Mouse (Mus musculus) liver, embryonic 13.5 days (tissue): Measurements from ENCODE around the gene Elmo2. TPM values are rescaled to one million over a fixed set of nuclear protein-coding genes. Genes with fewer than 3 reads are reported as not detected.

Source experiments
- ATAC-seq: fragments of 200-750 bp; cut with Nextera tagmentation; 2 replicates; pipeline ENCODE4 v1.8.0; 2017; ENCODE audit warnings: low read depth, mild to moderate bottlenecking, moderate number of reproducible peaks, moderate library complexity
- DNase-seq: peaks from one replicate; pipeline ENCODE4 v3.0.0; 2022
- H3K27ac ChIP-seq: fragments of 300-500 bp; sonication (generic); 2 replicates; pipeline ENCODE4 v1.5.1; 2015; ENCODE audit warnings: moderate library complexity, mild to moderate bottlenecking, inconsistent platforms
- H3K27me3 ChIP-seq: fragments of 300-500 bp; sonication (generic); 2 replicates; pipeline ENCODE4 v1.6.1; 2015; ENCODE audit warnings: mild to moderate bottlenecking, inconsistent platforms
- H3K36me3 ChIP-seq: fragments of 300-500 bp; sonication (generic); 2 replicates; pipeline ENCODE4 v1.6.1; 2015; ENCODE audit warnings: mild to moderate bottlenecking, inconsistent platforms
- H3K4me1 ChIP-seq: fragments of 300-500 bp; sonication (generic); replicated peaks from 2 replicates; pipeline ENCODE4 v1.6.1; 2015; ENCODE audit warnings: inconsistent platforms
- H3K4me2 ChIP-seq: fragments of 300-500 bp; sonication (generic); 2 replicates; pipeline ENCODE4 v1.6.1; 2015; ENCODE audit warnings: inconsistent platforms, mild to moderate bottlenecking, moderate library complexity
- H3K4me3 ChIP-seq: fragments of 300-500 bp; sonication (generic); replicated peaks from 2 replicates; pipeline ENCODE4 v1.5.1; 2015; ENCODE audit warnings: mild to moderate bottlenecking, inconsistent platforms
- H3K9ac ChIP-seq: fragments of 300-500 bp; sonication (generic); 2 replicates; pipeline ENCODE4 v1.6.1; 2015; ENCODE audit warnings: mild to moderate bottlenecking, inconsistent platforms
- H3K9me3 ChIP-seq: fragments of 300-500 bp; sonication (generic); replicated peaks from 2 replicates; pipeline ENCODE4 v1.6.1; 2016; ENCODE audit warnings: inconsistent platforms
- WGBS: fragments of 180-500 bp; shearing (Covaris S2); methylation state at CpG from one replicate; pipeline ENCODE4 v1.1.7; 2015; ENCODE audit not compliant: insufficient replicate concordance; 5-methylcytosine and 5-hydroxymethylcytosine counted together
- polyA plus RNA-seq: library from polyadenylated mRNA; unstranded; fragments of >200 nt; fragmentation: Nextera tagmentation; extraction: Ambion mirVana; gene quantifications from 2 replicates; pipeline ENCODE4 v1.2.1, GENCODE M21; 2015

Gene Elmo2
- polyA plus RNA-seq, 1 experiment from 2014 or later = 14.2 TPM

DNA sequence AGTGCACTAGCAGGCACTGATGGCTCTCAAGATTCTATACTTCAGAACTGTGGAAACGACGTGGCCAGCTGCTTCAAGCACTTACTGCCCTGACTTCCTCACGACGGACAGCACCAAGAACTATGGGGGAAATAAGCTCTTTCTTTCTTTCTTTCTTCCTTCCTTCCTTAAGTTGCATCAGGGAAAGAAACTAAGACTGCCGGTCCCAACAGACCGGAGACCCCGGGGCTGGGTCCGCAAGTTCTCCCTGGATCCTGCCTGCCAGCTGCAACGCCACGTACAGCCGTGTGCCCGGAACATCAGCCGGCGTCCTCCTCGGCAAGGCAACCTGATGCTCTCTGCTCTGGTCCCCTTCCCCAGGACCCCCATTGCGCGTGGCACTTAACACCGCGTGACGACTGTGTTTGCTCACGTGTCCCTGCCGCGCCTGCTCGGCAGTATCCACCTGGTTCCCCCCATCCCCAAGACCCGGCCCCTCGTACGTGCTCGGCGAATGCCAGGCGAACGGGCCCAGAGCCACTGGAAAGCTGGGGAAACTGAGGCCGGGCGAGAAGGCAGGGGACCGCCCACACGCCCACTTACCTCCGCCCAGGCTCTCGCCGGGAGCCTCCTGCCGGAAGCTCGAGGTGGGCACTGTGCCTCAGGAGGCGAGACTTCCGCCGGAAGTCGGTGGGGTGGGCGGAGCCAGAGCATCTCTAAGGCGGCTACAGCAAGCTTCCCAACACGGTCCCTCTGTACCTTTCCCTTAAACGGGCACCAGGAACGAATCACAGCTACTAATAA is 38.9 kb downstream of the Elmo2 start, which contains the start of gene Slc35c2:
Gene Slc35c2, minus strand, starts transcription at position 668 of the 783 bp plus-strand sequence.
- peak within 1 kb of the TSS; percentile 82 for H3K9ac ChIP-seq
- no peaks in the 10 kb centered on the region for H3K9me3 ChIP-seq
- WGBS = under 1% methylated on average over 49 of the region's 49 CpGs
- peak within 1 kb of the TSS; percentile 97 for H3K4me2 ChIP-seq
- peak within 1 kb of the TSS; percentile 67 for H3K27ac ChIP-seq
- peaks cover 46% of the 10 kb centered on the region for H3K4me1 ChIP-seq
- no peaks in the 10 kb centered on the region for H3K27me3 ChIP-seq
- DNase-seq = peak; percentile 79
- H3K36me3 ChIP-seq = peaks cover 28% of the 10 kb centered on the region
- H3K4me3 ChIP-seq = peak within 1 kb of the TSS; percentile 83
- peak; percentile 84 for ATAC-seq

DNA sequence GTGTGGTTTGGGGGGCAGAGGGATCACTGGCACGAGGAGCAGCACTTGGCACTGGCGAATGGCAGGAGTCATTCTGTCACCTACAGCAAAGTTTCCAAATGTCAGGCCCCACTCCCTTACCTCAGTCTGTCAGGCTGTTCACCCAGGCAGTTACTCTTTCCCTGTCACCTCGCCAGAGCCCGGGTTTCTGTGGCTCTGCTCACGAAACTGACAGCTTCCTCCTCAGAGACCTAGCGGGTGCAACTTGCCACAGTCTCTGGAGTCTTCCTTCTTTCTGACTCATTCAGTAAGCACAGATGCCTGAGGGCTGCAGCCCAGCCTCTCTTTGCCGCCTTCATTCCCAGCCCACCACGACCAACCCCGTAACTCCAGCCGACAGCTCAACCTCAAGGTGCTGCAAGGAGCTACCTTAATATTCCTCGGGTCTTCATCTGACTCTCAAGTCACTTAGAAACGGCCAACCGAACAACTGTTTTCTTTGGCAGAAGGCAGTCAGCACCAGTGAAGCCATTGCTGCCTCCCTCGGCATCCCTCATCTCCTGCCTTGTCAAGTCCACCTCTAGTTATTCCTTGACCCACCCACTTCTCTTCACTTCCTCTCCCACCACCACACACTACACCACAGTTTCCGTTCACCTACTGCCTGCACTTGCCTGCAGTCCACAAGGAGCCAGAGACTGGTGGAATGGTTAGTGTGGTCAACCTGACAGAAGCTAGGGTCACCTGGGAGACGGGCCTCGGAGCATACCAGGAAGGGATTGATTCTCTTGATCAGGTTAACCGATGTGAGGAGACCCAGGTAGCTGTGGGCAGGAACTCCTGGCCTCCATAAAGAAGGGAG is 39.7 kb downstream of the Elmo2 start:
- peak overlapping the region; percentile 82 for H3K9ac ChIP-seq
- WGBS = 28% methylated on average over 18 of the region's 18 CpGs
- H3K27ac ChIP-seq = peak overlapping the region; percentile 67
- peaks cover 46% of the 10 kb centered on the region for H3K4me1 ChIP-seq
- H3K4me2 ChIP-seq = peak overlapping the region; percentile 97
- peak overlapping the region; percentile 83 for H3K4me3 ChIP-seq
- DNase-seq = no peak
- no peaks in the 10 kb centered on the region for H3K27me3 ChIP-seq
- ATAC-seq = no peak
- H3K9me3 ChIP-seq = no peaks in the 10 kb centered on the region
- H3K36me3 ChIP-seq = peaks cover 28% of the 10 kb centered on the region

DNA sequence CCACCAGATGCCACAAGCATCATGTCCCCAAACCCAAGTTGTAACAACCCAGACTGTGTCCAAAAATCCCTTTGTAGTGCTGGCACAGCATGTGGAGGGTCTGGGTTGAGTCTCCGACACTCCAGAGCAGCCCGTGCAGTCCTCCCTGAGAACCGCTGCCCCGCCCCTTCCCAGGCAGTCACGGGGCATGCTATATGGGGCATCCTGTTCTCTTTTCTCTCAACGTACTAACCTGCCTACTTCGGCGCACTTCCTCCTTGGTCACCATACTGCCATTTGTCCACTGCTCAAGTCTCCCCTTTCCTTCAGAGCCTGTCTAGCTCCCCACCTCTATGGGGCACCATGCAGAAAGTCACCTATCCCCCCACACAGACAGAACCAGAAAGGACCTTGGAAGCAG is 40.7 kb downstream of the Elmo2 start:
- peak overlapping the region; percentile 83 for H3K4me3 ChIP-seq
- 37% methylated on average over 8 of the region's 8 CpGs for WGBS

DNA sequence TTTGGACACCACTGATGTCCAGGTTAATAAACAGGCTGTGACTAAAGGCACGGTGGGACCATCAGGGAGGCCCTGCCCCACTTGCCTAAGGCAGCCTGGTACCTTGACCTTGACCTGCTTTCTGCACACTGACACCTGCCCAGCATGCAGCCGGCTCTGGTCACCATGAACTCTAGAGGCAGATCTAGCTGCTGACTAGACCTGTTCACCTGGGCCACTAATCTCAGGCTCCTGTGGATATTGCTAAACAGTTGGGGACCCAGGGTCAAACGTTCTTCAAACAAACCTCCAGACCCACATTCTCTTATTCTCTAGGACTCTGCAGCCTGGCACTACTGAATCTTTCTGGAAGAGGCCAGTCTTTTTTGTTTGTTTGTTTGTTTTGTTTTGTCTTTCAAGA is 41.2 kb downstream of the Elmo2 start:
- ATAC-seq (peak; percentile 25), DNase-seq (no peak)
- Histone ChIP-seq H3K36me3 (peaks cover 35% of the 10 kb centered on the region), H3K4me3 (no peak overlapping the region), H3K27ac (peak overlapping the region; percentile 29; the same call in 1 of the 2 replicates), H3K27me3 (no peaks in the 10 kb centered on the region), H3K9ac (peak overlapping the region; percentile 6; the same call in 1 of the 2 replicates), H3K9me3 (no peaks in the 10 kb centered on the region), H3K4me1 (peaks cover 46% of the 10 kb centered on the region), H3K4me2 (peak overlapping the region; percentile 97; the same call in 1 of the 2 replicates)
- WGBS = 70% methylated on average over 3 of the region's 3 CpGs

More for the DNA sequence above, 40.7 kb downstream of the Elmo2 start:
- Histone ChIP-seq H3K9me3 (no peaks in the 10 kb centered on the region), H3K4me1 (peaks cover 46% of the 10 kb centered on the region), H3K27ac (peak overlapping the region; percentile 67), H3K4me2 (peak overlapping the region; percentile 97), H3K36me3 (peaks cover 34% of the 10 kb centered on the region), H3K27me3 (no peaks in the 10 kb centered on the region), H3K9ac (peak overlapping the region; percentile 82; the same call in 1 of the 2 replicates)
- DNase-seq (no peak), ATAC-seq (no peak)

DNA sequence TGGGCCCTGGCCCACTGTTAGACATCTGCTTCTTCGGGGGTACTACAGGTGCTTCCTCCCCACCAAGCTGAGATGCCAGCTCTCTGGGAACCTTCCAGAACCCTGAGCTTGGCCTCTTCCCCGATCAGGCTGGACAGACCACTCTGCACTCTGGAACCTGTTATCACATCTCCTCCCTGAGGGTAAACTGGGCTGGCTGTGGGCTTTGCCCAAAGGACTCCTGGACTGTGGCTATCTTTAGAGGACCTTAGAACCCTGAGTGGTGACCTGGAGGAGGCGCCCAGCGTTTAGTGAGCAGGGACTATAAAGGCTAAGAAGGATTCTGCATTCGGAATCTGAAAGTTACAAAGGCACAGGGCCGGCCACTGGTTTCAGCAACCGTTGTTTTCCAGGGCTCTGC is 41.9 kb downstream of the Elmo2 start:
- Histone ChIP-seq H3K4me2 (no peak overlapping the region; the same call in 1 of the 2 replicates), H3K27me3 (no peaks in the 10 kb centered on the region), H3K36me3 (peaks cover 32% of the 10 kb centered on the region), H3K27ac (peak overlapping the region; percentile 29; the same call in 1 of the 2 replicates), H3K4me3 (no peak overlapping the region), H3K4me1 (peaks cover 46% of the 10 kb centered on the region), H3K9ac (no peak overlapping the region), H3K9me3 (no peaks in the 10 kb centered on the region)
- WGBS = 73% methylated on average over 7 of the region's 7 CpGs
- ATAC-seq (no peak), DNase-seq (no peak)

DNA sequence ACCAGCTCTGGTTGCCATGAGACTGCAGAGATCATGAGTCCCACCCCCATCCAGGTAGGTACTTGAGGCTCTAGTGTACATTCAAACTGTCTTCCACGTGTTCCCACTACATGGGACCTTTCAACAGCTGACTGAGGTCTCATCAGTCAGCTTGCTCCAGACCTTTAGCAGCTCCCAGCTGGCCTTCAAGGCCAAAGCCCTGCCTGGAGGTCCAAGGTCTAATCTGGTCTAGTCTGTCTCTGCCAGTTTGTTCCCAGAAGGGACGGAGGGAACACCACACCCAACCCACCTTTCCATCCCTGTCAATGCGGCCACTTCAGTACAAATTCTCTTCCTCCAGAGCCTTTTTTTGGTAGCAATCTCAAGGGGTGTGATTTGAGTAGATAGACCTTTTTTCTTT is 42.6 kb downstream of the Elmo2 start:
- Histone ChIP-seq H3K4me3 (no peak overlapping the region), H3K36me3 (peaks cover 39% of the 10 kb centered on the region), H3K9ac (no peak overlapping the region), H3K4me1 (peaks cover 45% of the 10 kb centered on the region), H3K27ac (no peak overlapping the region), H3K27me3 (no peaks in the 10 kb centered on the region), H3K9me3 (no peaks in the 10 kb centered on the region), H3K4me2 (no peak overlapping the region)
- DNase-seq (no peak), ATAC-seq (no peak)
- 70% methylated on average over 3 of the region's 3 CpGs for WGBS

DNA sequence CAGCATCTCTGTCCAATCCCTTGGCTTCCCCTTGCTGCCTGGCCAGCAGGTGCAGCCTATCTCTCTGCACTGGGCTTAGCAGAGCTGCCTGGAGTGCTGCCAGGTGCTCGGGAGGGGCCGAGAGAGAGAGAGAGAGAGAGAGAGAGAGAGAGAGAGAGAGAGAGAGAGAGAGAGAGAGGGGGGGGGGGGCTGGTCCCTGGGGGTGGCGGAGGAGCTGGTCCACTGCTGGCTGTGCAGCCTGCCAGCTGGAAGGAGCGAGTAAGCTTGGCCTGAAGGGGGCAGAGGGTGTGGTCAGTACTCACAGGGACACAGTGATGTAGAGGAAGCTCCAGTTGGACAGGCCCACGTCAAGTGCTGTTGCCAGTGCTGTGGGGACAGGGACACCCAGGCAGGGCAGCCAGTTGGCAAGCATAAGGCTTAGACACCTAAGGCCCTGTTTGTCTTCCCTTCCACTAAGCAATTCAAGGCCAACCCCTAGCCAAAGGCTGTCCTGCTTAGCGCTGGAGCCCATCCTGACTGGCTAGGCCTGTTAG is 44.4 kb downstream of the Elmo2 start:
- Histone ChIP-seq H3K4me3 (no peak overlapping the region), H3K4me1 (peaks cover 31% of the 10 kb centered on the region), H3K4me2 (no peak overlapping the region), H3K27me3 (no peaks in the 10 kb centered on the region), H3K9me3 (no peaks in the 10 kb centered on the region), H3K36me3 (peaks cover 56% of the 10 kb centered on the region), H3K27ac (no peak overlapping the region), H3K9ac (no peak overlapping the region)
- WGBS = 70% methylated on average over 5 of the region's 6 CpGs
- ATAC-seq (no peak), DNase-seq (no peak)

DNA sequence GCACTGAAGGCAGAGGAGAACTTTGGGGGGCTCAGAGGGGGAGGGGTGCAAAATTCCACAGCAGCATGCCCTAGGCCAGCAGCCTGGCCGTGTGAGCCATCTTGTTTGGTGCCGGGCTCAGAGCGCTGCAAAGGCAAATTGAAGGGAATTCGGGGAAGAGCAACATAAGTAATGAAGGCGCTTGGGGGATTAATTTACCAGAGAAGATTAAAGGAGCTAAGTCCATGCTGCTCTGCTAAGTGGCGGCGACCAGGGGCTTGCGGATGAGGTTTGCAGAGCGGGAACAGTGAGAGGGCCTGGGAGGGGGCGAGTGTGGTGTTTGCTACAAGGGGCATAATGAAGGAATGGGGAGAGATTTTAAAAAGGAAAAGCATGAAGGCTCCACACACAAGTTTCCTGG is 46.9 kb downstream of the Elmo2 start:
- Histone ChIP-seq H3K9me3 (no peaks in the 10 kb centered on the region), H3K4me3 (no peak overlapping the region), H3K36me3 (peaks cover 57% of the 10 kb centered on the region), H3K9ac (no peak overlapping the region), H3K27ac (no peak overlapping the region), H3K4me2 (no peak overlapping the region), H3K27me3 (no peaks in the 10 kb centered on the region), H3K4me1 (peaks cover 8% of the 10 kb centered on the region)
- DNase-seq (no peak), ATAC-seq (no peak)
- WGBS = 69% methylated on average over 10 of the region's 10 CpGs

DNA sequence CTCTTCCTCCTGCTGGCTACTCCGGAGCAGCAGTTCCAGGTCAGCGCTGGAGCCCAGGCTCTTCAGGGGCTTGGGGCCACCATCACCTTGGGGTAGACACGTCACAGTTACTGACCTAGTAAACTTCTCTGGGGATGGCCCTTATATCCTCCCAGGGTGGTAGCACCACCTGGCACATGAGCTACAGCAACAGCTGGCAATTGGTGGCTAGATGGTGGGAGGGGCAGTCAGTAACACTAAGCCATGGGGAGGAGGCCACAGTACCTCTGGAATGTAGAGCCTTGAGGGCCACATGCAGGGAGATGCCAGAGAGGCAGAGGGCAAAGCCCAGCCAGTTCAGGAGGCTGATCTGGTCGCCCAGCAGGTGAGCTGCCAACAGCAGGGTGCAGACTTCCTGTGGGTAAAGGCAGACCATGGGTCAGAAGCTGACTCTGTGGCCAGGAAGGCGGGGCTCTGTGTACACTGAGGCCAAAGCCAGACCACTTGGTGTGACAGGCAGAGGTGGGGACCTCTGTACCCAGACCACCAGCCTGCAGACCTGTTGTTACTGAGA is 49.0 kb downstream of the Elmo2 start:
- H3K36me3 ChIP-seq = peaks cover 45% of the 10 kb centered on the region
- H3K4me3 ChIP-seq = no peak overlapping the region
- no peak overlapping the region for H3K9ac ChIP-seq
- DNase-seq (no peak), ATAC-seq (no peak)
- no peaks in the 10 kb centered on the region for H3K27me3 ChIP-seq
- H3K4me2 ChIP-seq = no peak overlapping the region
- H3K9me3 ChIP-seq = no peaks in the 10 kb centered on the region
- no peak overlapping the region for H3K27ac ChIP-seq
- 74% methylated on average over 5 of the region's 5 CpGs for WGBS
- no peaks in the 10 kb centered on the region for H3K4me1 ChIP-seq

DNA sequence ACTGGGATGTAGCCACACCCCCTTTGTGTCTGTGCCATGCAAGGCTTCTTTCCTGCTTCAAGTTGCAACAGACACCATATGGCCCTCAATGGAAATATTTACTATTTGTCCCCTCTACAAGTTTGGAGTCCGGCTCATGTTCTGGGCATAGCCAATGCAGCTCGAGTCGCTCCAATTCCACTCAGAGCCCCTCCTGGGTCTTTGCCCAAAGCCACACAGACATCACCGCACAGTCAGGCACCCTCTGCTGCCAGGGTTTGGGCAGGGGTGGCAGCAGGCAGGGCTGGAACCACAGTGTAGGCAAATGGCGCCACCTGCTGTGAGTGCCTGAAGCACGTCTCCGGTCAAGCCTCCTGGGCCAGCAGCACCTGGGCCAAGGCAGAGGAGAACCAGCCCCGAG is 50.5 kb downstream of the Elmo2 start:
- no peak for DNase-seq
- no peaks in the 10 kb centered on the region for H3K4me1 ChIP-seq
- no peak overlapping the region for H3K4me2 ChIP-seq
- H3K27me3 ChIP-seq = no peaks in the 10 kb centered on the region
- no peak overlapping the region for H3K9ac ChIP-seq
- 0 out of 2 replicates have a peak, but pooled peaks have one; percentile 21 for ATAC-seq
- no peak overlapping the region for H3K27ac ChIP-seq
- peaks cover 33% of the 10 kb centered on the region for H3K36me3 ChIP-seq
- H3K9me3 ChIP-seq = no peaks in the 10 kb centered on the region
- 38% methylated on average over 8 of the region's 8 CpGs for WGBS
- H3K4me3 ChIP-seq = no peak overlapping the region

DNA sequence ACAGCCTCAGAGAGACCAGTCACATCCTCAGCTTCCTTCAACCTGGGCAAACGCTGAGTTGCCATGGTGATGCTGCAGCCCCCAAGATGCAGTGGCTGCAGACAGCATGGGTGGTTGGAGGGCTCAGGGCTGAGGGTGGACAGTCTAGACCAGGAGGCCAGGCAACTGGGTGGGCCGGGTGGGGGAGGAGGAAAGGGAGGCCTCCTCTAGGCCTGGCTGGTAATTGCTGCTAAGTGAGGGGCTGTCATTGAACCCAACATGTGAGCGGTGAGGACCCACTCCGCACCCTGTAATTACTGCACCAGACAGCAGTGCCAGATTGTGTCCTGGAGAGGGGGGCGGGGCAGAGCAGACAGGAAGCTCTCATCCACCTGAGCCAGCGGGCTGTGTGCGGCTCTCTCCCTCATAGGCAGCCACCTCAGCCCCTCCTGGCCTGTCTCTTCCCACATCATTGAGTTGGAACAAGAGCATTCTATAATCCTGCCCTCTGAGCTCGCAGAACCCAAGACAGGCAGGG is 51.1 kb downstream of the Elmo2 start:
- peaks cover 27% of the 10 kb centered on the region for H3K36me3 ChIP-seq
- 44% methylated on average over 8 of the region's 8 CpGs for WGBS
- H3K9ac ChIP-seq = no peak overlapping the region
- no peaks in the 10 kb centered on the region for H3K4me1 ChIP-seq
- no peak overlapping the region for H3K4me3 ChIP-seq
- DNase-seq (no peak), ATAC-seq (peak; percentile 18)
- H3K4me2 ChIP-seq = no peak overlapping the region
- no peak overlapping the region for H3K27ac ChIP-seq
- H3K9me3 ChIP-seq = no peaks in the 10 kb centered on the region
- H3K27me3 ChIP-seq = no peaks in the 10 kb centered on the region
